Mouse (Mus musculus): Measurements from ENCODE around the gene Dach2. TPM values are rescaled to one million over a fixed set of nuclear protein-coding genes. Genes with fewer than 3 reads are reported as not detected.

Dach2 gene
- polyA plus RNA-seq (2015; fragmentation: Illumina TruSeq; extraction: RNeasy Lipid Tissue Mini Kit (QIAGEN cat#74804); ENCODE audit: insufficient read depth, low replicate concordance), result not detected

DNA sequence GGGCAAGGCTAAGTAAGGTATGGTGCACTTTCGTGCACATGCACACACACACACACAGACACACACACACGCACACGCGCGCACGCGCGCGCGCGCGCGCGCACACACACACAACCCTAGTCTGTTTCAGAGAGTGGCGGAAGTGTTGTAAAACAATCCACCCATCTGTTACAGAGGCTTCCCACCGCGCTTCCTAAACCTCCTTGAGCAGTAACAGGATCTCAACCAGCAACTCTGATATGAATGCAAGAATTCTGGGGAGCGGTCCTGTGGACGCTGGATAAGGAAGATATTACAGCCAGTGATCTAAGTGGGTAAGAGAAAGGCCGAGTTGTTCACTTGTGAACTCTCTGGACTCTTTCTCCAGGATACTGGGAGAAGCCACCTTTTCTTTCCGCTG, at the start of gene Dach2:
Dach2 (plus strand) TSS at position 107 of the 400 bp plus-strand sequence.

Other genes starting within 250 kb of the Dach2 start
- gene Chm, start 112.0 kb upstream of the Dach2 start, polyA plus RNA-seq (2015; fragmentation: Illumina TruSeq; extraction: RNeasy Lipid Tissue Mini Kit (QIAGEN cat#74804); ENCODE audit: insufficient read depth, low replicate concordance), result 32.8 TPM